Mouse (Mus musculus): ENCODE data around the gene Exosc1. TPM values are rescaled to one million over a fixed set of nuclear protein-coding genes. Genes with fewer than 3 reads are reported as not detected.
A peak's percentile ranks its signal among the peaks of the same experiment; 100 is the strongest.

The Exosc1 gene
- polyA plus RNA-seq, 1 experiment from 2014 or later: 34.5 TPM

DNA sequence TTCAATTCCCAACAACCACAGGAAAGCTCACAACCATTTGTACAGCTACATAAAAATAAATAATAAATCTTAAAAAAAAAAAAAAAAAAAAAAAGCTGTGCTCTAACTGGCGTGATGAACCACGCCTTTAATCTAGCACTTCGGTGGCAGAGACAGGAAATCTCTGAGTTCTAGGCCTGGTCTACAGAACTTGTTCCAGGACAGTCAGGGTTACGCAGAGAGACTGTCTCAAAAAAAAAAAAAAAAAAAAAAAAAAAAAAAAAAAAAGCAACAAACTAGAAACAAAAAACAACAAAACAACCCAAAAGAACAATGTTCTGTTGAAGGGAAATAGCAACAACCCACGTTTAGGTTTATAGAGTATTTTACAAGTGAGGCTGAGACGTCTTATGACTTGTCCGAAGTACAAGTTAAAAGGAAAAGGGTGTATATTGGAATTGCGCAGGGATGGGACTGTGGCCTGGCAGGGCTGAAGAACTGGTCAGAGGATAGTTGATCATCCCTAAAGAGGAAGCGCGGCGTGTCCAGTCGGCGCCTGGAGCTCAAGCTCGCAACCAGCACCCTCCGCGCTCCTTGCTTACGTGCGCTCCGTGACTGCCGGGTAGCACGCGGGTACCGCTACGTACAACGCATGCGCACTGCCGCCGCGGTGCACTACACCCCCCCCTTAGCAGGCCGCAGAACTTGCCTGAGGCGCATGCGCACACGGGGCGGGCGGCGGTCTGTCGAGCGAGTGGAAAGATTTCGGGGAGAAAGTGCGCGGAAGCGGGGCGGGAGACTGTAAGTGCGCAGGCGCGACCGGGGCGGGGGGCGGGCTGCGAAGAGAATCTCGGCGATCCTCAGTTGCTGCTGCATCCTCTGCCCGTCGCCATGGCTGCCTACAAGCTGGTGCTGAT is 21.8 kb downstream of the Exosc1 start, which contains the start of gene Pgam1:
TSS of gene Pgam1 (plus strand) at position 746 of the 896 bp plus-strand sequence.
- peak within 1 kb of the TSS; percentile 87 for H3K9ac ChIP-seq (replicated peaks)
- peak within 1 kb of the TSS; percentile 96 for H3K4me2 ChIP-seq (ENCODE audit: low read depth, low read length)
- peaks cover 19% of the 10 kb centered on the region for H3K36me3 ChIP-seq (replicated peaks; ENCODE audit: insufficient read depth, low read length)
- H3K9me3 ChIP-seq (ENCODE audit: low read length): no peaks in the 10 kb centered on the region
- H3K27me3 ChIP-seq (ENCODE audit: insufficient read depth, low read length): no peaks in the 10 kb centered on the region
- H3K27ac ChIP-seq (ENCODE audit: low read depth): peak within 1 kb of the TSS; percentile 92
- peak; percentile 99 for DNase-seq
- H3K4me3 ChIP-seq (ENCODE audit: low read depth, low read length): peak within 1 kb of the TSS; percentile 94
- TF ChIP-seq CTCF (IDR thresholded peaks at IDR 0.05; ENCODE audit: low read depth) (0 out of 2 replicates have a peak, but pooled peaks have one; percentile 8), EP300 (IDR thresholded peaks at IDR 0.05; ENCODE audit: low read depth) (no peak; the same call in 1 of the 2 replicates)
- 3% methylated on average over 54 of the region's 54 CpGs for WGBS (ENCODE audit: insufficient replicate concordance)
- peak; percentile 94 for ATAC-seq
- peaks cover 62% of the 10 kb centered on the region for H3K4me1 ChIP-seq (ENCODE audit: insufficient read depth)

DNA sequence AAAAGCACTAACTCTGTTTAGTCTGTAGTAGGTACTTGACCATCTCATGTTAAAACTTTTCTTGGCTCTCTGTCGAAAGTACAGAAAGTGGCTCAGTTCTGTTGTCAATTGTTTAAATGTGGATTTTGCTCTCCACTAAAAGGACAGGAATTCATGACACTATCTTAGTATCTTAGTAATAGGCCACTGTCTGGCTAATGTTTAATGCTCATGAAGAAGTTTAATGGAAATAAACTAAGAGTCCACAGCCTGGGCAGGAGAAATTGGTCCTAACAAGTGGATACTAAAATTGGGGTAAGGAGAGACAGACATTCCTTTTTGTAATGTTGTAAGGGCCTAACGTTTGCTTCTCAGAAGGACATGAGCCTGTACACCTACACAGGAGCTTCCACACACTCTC is 22.8 kb downstream of the Exosc1 start:
- H3K4me2 ChIP-seq (ENCODE audit: low read depth, low read length): no peak overlapping the region
- no peak for TF ChIP-seq EP300 (IDR thresholded peaks at IDR 0.05; ENCODE audit: low read depth)
- TF ChIP-seq CTCF (IDR thresholded peaks at IDR 0.05; ENCODE audit: low read depth): no peak
- DNase-seq (no peak), ATAC-seq (no peak)
- no peak overlapping the region for H3K4me3 ChIP-seq (ENCODE audit: low read depth, low read length)
- peaks cover 71% of the 10 kb centered on the region for H3K4me1 ChIP-seq (ENCODE audit: insufficient read depth)
- no peaks in the 10 kb centered on the region for H3K27me3 ChIP-seq (ENCODE audit: insufficient read depth, low read length)
- H3K27ac ChIP-seq (ENCODE audit: low read depth): no peak overlapping the region
- WGBS (ENCODE audit: insufficient replicate concordance): 78% methylated on average over 2 of the region's 2 CpGs
- H3K9ac ChIP-seq (replicated peaks): no peak overlapping the region
- H3K36me3 ChIP-seq (replicated peaks; ENCODE audit: insufficient read depth, low read length): peaks cover 11% of the 10 kb centered on the region
- H3K9me3 ChIP-seq (ENCODE audit: low read length): no peaks in the 10 kb centered on the region

DNA sequence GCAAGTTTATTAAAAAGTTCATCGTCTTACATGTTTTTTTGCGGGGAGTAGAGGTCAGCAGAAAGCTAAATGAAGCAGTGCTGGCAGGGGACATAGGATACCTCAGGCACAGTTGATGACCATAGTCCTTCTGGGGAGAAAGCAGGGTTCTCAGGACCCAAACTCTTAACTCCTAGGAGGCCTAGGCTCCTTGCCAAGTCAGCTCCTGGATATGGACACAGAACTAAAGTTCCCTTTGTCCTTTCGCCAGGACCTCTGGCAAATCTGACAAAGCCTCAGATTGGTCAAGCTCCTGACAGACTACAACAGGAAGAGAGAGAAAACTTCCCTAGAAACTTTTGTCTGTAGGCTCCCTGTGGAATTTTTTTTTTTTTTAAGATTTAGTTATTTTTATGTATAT is 24.5 kb downstream of the Exosc1 start:
- H3K27ac ChIP-seq (ENCODE audit: low read depth): no peak overlapping the region
- H3K4me3 ChIP-seq (ENCODE audit: low read depth, low read length): no peak overlapping the region
- WGBS (ENCODE audit: insufficient replicate concordance): 82% methylated on average over 3 of the region's 3 CpGs
- TF ChIP-seq EP300 (IDR thresholded peaks at IDR 0.05; ENCODE audit: low read depth) (no peak), CTCF (IDR thresholded peaks at IDR 0.05; ENCODE audit: low read depth) (no peak)
- DNase-seq: no peak
- no peak for ATAC-seq
- 0 out of 2 replicates have a peak, but pooled peaks cover 3% of the 10 kb centered on the region for H3K36me3 ChIP-seq (replicated peaks; ENCODE audit: insufficient read depth, low read length)
- no peaks in the 10 kb centered on the region for H3K27me3 ChIP-seq (ENCODE audit: insufficient read depth, low read length)
- no peak overlapping the region for H3K9ac ChIP-seq (replicated peaks)
- no peaks in the 10 kb centered on the region for H3K9me3 ChIP-seq (ENCODE audit: low read length)
- peaks cover 60% of the 10 kb centered on the region for H3K4me1 ChIP-seq (ENCODE audit: insufficient read depth)
- no peak overlapping the region for H3K4me2 ChIP-seq (ENCODE audit: low read depth, low read length)

DNA sequence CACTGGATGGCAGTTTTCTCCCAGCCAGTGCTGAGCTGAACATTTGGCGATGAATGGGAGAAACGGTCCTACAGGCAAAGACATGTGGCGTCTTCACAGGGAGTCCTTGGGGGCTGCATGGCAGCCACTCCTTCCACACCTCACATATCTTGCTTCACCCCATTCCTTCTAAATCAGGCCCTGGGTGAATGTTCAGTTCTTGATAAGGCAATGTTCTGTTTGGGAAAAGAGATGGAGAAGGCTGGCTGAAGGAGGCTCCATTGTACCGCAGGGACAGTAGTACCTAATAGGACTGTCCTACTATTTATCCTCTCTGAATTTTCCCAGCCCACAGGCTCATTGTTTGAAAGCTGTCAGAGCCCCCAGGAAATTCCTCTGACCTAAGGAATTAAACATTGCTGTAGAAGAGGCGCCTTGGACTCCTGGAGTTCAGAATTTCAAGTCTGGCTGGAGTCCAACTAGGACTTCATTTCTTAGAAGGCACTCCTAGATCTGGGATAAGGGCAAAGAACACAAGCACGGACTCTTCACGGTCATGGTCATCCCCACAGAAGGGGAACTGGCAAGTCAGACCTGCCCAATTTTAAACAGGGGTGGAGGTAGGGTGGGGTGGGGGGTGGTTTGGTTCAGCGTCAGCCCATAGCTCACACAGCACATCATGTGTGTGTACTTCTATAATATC is 26.0 kb downstream of the Exosc1 start:
- TF ChIP-seq CTCF (IDR thresholded peaks at IDR 0.05; ENCODE audit: low read depth): no peak
- TF ChIP-seq EP300 (IDR thresholded peaks at IDR 0.05; ENCODE audit: low read depth): peak; percentile 74
- no peaks in the 10 kb centered on the region for H3K36me3 ChIP-seq (replicated peaks; ENCODE audit: insufficient read depth, low read length)
- peaks cover 46% of the 10 kb centered on the region for H3K4me1 ChIP-seq (ENCODE audit: insufficient read depth)
- DNase-seq (peak; percentile 22), ATAC-seq (peak; percentile 7; the same call in 1 of the 2 replicates)
- 44% methylated on average over 8 of the region's 8 CpGs for WGBS (ENCODE audit: insufficient replicate concordance)
- peak overlapping the region; percentile 60 for H3K4me2 ChIP-seq (ENCODE audit: low read depth, low read length)
- no peaks in the 10 kb centered on the region for H3K27me3 ChIP-seq (ENCODE audit: insufficient read depth, low read length)
- H3K9ac ChIP-seq (replicated peaks): 0 out of 2 replicates have a peak overlapping the region, but pooled peaks have one; percentile 3
- no peaks in the 10 kb centered on the region for H3K9me3 ChIP-seq (ENCODE audit: low read length)
- H3K27ac ChIP-seq (ENCODE audit: low read depth): peak overlapping the region; percentile 75
- peak overlapping the region; percentile 2; the same call in 1 of the 2 replicates for H3K4me3 ChIP-seq (ENCODE audit: low read depth, low read length)

DNA sequence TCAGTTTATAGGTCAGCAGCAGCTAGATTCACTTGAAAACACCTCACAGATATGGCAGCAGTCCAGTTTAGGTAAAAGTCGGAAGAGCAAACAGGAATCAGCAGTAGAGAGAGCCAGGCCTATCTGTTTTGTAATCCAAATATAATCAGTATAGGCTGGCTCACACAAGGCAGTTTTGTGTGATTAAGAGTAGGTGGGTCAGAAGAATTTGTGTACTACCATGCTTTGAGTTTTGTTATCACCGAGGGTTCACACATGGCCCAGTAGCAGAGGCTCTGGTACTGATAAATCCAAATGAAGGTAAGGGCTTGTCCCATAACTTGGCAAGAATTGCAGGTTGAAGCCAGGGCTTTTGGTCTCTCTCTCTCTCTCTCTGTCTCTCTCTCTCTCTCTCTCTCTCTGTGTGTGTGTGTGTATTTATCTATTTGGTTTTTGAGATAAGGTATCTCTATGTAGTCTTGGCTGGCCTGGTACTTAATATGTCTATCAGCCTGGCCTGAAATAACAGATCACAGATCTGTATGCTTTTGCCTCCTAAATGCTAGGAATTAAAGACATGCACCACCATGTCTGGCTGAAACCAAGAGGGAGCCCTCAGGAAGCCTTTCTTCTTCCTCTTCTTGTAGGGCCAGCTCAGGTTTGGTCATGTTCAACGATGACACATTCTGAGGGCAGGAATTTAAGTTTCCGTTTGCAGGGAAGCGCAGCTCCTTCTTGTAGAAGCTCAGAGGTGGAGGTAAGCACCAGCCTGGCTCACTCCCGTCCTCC is 26.7 kb downstream of the Exosc1 start:
- Histone ChIP-seq H3K4me3 (ENCODE audit: low read depth, low read length) (peak overlapping the region; percentile 2; the same call in 1 of the 2 replicates), H3K9me3 (ENCODE audit: low read length) (no peaks in the 10 kb centered on the region), H3K27me3 (ENCODE audit: insufficient read depth, low read length) (no peaks in the 10 kb centered on the region), H3K4me1 (ENCODE audit: insufficient read depth) (peaks cover 46% of the 10 kb centered on the region), H3K27ac (ENCODE audit: low read depth) (peak overlapping the region; percentile 75), H3K4me2 (ENCODE audit: low read depth, low read length) (peak overlapping the region; percentile 60), H3K9ac (replicated peaks) (0 out of 2 replicates have a peak overlapping the region, but pooled peaks have one; percentile 2), H3K36me3 (replicated peaks; ENCODE audit: insufficient read depth, low read length) (no peaks in the 10 kb centered on the region)
- 26% methylated on average over 6 of the region's 6 CpGs for WGBS (ENCODE audit: insufficient replicate concordance)
- TF ChIP-seq CTCF (IDR thresholded peaks at IDR 0.05; ENCODE audit: low read depth): no peak
- TF ChIP-seq EP300 (IDR thresholded peaks at IDR 0.05; ENCODE audit: low read depth): peak; percentile 89
- ATAC-seq (peak; percentile 69), DNase-seq (no peak)

Data from liver, postnatal 0 days (tissue).